Comparison of ENCODE assay signal across 8 mouse cellular contexts in genomic region chr10:80701721-80702535, GRCm38 (mm10). TPM values are rescaled to one million over a fixed set of nuclear protein-coding genes. Genes with fewer than 3 reads are reported as not detected.
A peak's percentile ranks its signal among the peaks of the same experiment; 100 is the strongest.
DNase-seq lines count a peak whose midpoint lies in the region; ATAC-seq lines count a peak whose summit lies in the region.

Mob3a (minus strand) TSS chr10:80701977.
Izumo4 (plus strand) TSS chr10:80702184.

- no peaks in the 10 kb centered on the region for H3K9me3 ChIP-seq in hindbrain, embryonic 15.5 days

- under 1% methylated on average over 48 of the region's 59 CpGs for WGBS in hindbrain, embryonic 15.5 days

- peaks cover 5% of the 10 kb centered on the region for H3K36me3 ChIP-seq in hindbrain, embryonic 15.5 days

- peak; percentile 100 for DNase-seq in T-cell, adult 2 months (ENCODE audit: low spot score)
- DNase-seq in cerebellum, postnatal 36 days, result peak; percentile 96 to 98
- DNase-seq in frontal cortex, postnatal 36 days (ENCODE audit: low spot score in 2 of 2), result peak; percentile 99
- DNase-seq in left cerebral cortex, adult 11 months (ENCODE audit: low spot score), result peak; percentile 98
- peak; percentile 99 to 100 for DNase-seq in lung, postnatal 4 days
- peak; percentile 99 for DNase-seq in retina, postnatal 7 days (ENCODE audit: low read depth, low spot score)
- peak; percentile 97 for DNase-seq in urinary bladder, adult 2 months (ENCODE audit: low spot score)

- peaks cover 48% of the 10 kb centered on the region for H3K4me1 ChIP-seq in hindbrain, embryonic 15.5 days (replicated peaks)

- peak within 1 kb of the TSS; percentile 77 for H3K9ac ChIP-seq in hindbrain, embryonic 15.5 days

- H3K27ac ChIP-seq in hindbrain, embryonic 15.5 days (replicated peaks), result peak within 1 kb of the TSS; percentile 87

- H3K27me3 ChIP-seq in hindbrain, embryonic 15.5 days, result no peaks in the 10 kb centered on the region

- ATAC-seq in hindbrain, embryonic 15.5 days (ENCODE audit: low FRiP score, low read depth), result peak; percentile 97

- H3K4me3 ChIP-seq in hindbrain, embryonic 15.5 days, result peak within 1 kb of the TSS; percentile 65

- H3K4me2 ChIP-seq in hindbrain, embryonic 15.5 days, result peak within 1 kb of the TSS; percentile 88

RNA-seq across cellular contexts. Expression of gene Mob3a, which starts in this region (rescaled TPM):
- polyA plus RNA-seq in hindbrain, embryonic 15.5 days (2015; fragmentation: Nextera tagmentation; extraction: Ambion mirVana), result 57.5 and 60.2 TPM in 2 replicates
- polyA plus RNA-seq in urinary bladder, adult 2 months (2012; rRNA removed), result 24.5 and 29.1 TPM in 2 replicates

RNA-seq across cellular contexts. Expression of gene Izumo4, which starts in this region (rescaled TPM):
- 39.2 and 46.1 TPM in 2 replicates for polyA plus RNA-seq in hindbrain, embryonic 15.5 days (2015; fragmentation: Nextera tagmentation; extraction: Ambion mirVana)
- polyA plus RNA-seq in urinary bladder, adult 2 months (2012; rRNA removed), result 68.7 and 88.2 TPM in 2 replicates

Comparison
In these comparisons a context has a peak if more than half of its experiments do, and no peak if none do; other contexts are left out.
1. Peak in every context shown above with its lines: DNase-seq, ATAC-seq, H3K4me3 ChIP-seq and H3K27ac ChIP-seq.